Mouse (Mus musculus): ENCODE data around the gene Nr1d1. TPM values are rescaled to one million over a fixed set of nuclear protein-coding genes. Genes with fewer than 3 reads are reported as not detected.

Nr1d1 gene
- total and polyA plus RNA-seq, 3 experiments: 0.17 to 1.4 (median 0.25) TPM

- TF ChIP-seq MAZ (IDR thresholded peaks at IDR 0.05; ENCODE audit: low read depth, low read length) (no peak), SIN3A (IDR thresholded peaks at IDR 0.05; ENCODE audit: low read length) (no peak), CTCF (conservative IDR thresholded peaks at IDR 0.05 in 1 of 2, IDR thresholded peaks at IDR 0.05 in 1 of 2; ENCODE audit: low read depth in 2 of 2, low read length in 2 of 2) (no peak), TBP (conservative IDR thresholded peaks at IDR 0.05; ENCODE audit: low read depth, low read length) (no peak), NRF1 (IDR thresholded peaks at IDR 0.05; ENCODE audit: low read depth, low read length) (no peak), TCF12 (IDR thresholded peaks at IDR 0.05; ENCODE audit: low read depth, low read length) (no peak)
- peaks cover 3 to 23% of the 10 kb centered on the region in 2 experiments for H3K4me1 ChIP-seq (ENCODE audit: control insufficient read depth in 1 of 2, insufficient read depth in 2 of 2)
These were observed 13.2 kb downstream of the Nr1d1 start for GRCm38 (mm10) chr11:98761939-98762338.

GRCm38 (mm10) chr11:98756711-98757110 lies 18.4 kb downstream of the Nr1d1 start:
- TF ChIP-seq KAT2A (IDR thresholded peaks at IDR 0.05; ENCODE audit: insufficient replicate concordance, low read length) (no peak), HCFC1 (IDR thresholded peaks at IDR 0.05; ENCODE audit: low read depth, low read length) (no peak), JUN (IDR thresholded peaks at IDR 0.05; ENCODE audit: insufficient read depth, low read depth, low read length) (no peak), NRF1 (IDR thresholded peaks at IDR 0.05; ENCODE audit: low read depth, low read length) (no peak), ZC3H11A (IDR thresholded peaks at IDR 0.05; ENCODE audit: low read depth, low read length) (no peak), CHD1 (IDR thresholded peaks at IDR 0.05; ENCODE audit: low read depth, low read length) (no peak), ELF1 (IDR thresholded peaks at IDR 0.05; ENCODE audit: low read depth, low read length) (no peak), TCF12 (IDR thresholded peaks at IDR 0.05; ENCODE audit: low read depth, low read length) (no peak), POLR2A (IDR thresholded peaks at IDR 0.05; ENCODE audit: low read depth, low read length) (no peak), TBP (conservative IDR thresholded peaks at IDR 0.05; ENCODE audit: low read depth, low read length) (no peak)
- Histone ChIP-seq H3K9ac (ENCODE audit: insufficient read depth, low read depth) (no peak overlapping the region), H3K27me3 (replicated peaks) (no peaks in the 10 kb centered on the region), H3K27ac (ENCODE audit: insufficient read depth, low read depth) (no peak overlapping the region), H3K4me1 (ENCODE audit: control insufficient read depth in 1 of 2, insufficient read depth in 2 of 2) (peaks cover 21 to 46% of the 10 kb centered on the region in 2 experiments), H3K4me3 (replicated peaks in 1 of 3; ENCODE audit: low read depth in 2 of 3, low read length in 2 of 3, poor library complexity in 1 of 3) (no peak overlapping the region), H3K79me2 (replicated peaks; ENCODE audit: control insufficient read depth, extremely low read depth, insufficient read depth, poor library complexity, severe bottlenecking) (no peaks in the 10 kb centered on the region), H3K36me3 (replicated peaks in 1 of 2; ENCODE audit: control insufficient read depth in 1 of 2, insufficient read depth in 1 of 2, low read length in 1 of 2) (no peaks in the 10 kb centered on the region), H3K4me2 (ENCODE audit: insufficient read depth, low read depth, poor library complexity, severe bottlenecking) (no peak overlapping the region), H3K9me3 (replicated peaks; ENCODE audit: low read length) (no peaks in the 10 kb centered on the region)
- DNase-seq (ENCODE audit: extremely low read depth): no peak
- dilution Hi-C loops (cut with MboI; ENCODE audit: extremely low pct_ligation_motif_present, extremely low pct_unique_long_range_greater_than_20kb, low sequenced_read_pairs) (no loop called here), in situ Hi-C loops (cut with MboI; ENCODE audit: low pct_ligation_motif_present, low pct_unique_long_range_greater_than_20kb, low sequenced_read_pairs) (no loop called here)

More at GRCm38 (mm10) chr11:98761939-98762338, 13.2 kb downstream of the Nr1d1 start:
- dilution Hi-C loops (cut with MboI; ENCODE audit: extremely low pct_ligation_motif_present, extremely low pct_unique_long_range_greater_than_20kb, low sequenced_read_pairs): no loop called here
- Histone ChIP-seq H3K79me2 (replicated peaks; ENCODE audit: control insufficient read depth, extremely low read depth, insufficient read depth, poor library complexity, severe bottlenecking) (no peaks in the 10 kb centered on the region), H3K27ac (ENCODE audit: insufficient read depth, low read depth) (no peak overlapping the region), H3K9me3 (replicated peaks; ENCODE audit: low read length) (no peaks in the 10 kb centered on the region), H3K4me3 (replicated peaks in 1 of 3; ENCODE audit: low read depth in 2 of 3, low read length in 2 of 3, poor library complexity in 1 of 3) (no peak overlapping the region), H3K36me3 (replicated peaks in 1 of 2; ENCODE audit: control insufficient read depth in 1 of 2, insufficient read depth in 1 of 2, low read length in 1 of 2) (peaks cover 0 to 1% of the 10 kb centered on the region in 2 experiments), H3K9ac (ENCODE audit: insufficient read depth, low read depth) (no peak overlapping the region), H3K4me2 (ENCODE audit: insufficient read depth, low read depth, poor library complexity, severe bottlenecking) (no peak overlapping the region), H3K27me3 (replicated peaks) (no peaks in the 10 kb centered on the region)
- no peak for DNase-seq (ENCODE audit: extremely low read depth)
- in situ Hi-C loops (cut with MboI; ENCODE audit: low pct_ligation_motif_present, low pct_unique_long_range_greater_than_20kb, low sequenced_read_pairs): no loop called here
